Mouse (Mus musculus) activated CD4-positive, CD25-positive, alpha-beta regulatory T cell, adult 4 months (primary cell): ENCODE measurements around the gene Slco3a1. TPM values are rescaled to one million over a fixed set of nuclear protein-coding genes. Genes with fewer than 3 reads are reported as not detected.
A peak's percentile ranks its signal among the peaks of the same experiment; 100 is the strongest.

Source experiments
- ATAC-seq: one replicate; pipeline ENCODE4 v1.8.0; 2017
- polyA plus RNA-seq, 2 experiments: library from polyadenylated mRNA; unstranded; fragments of 100-300 nt; shearing (Covaris generic); gene quantifications; one replicate each; pipeline ENCODE4 v1.2.1; 2017

Slco3a1 gene
- polyA plus RNA-seq, 2 experiments from 2014 or later, result 14.6 to 16.7 TPM

- ATAC-seq, result peak; percentile 8
These were observed 68.9 kb downstream of the Slco3a1 start for GRCm38 (mm10) chr7:74485669-74486068.

- ATAC-seq, result no peak
These were observed 70.6 kb downstream of the Slco3a1 start for GRCm38 (mm10) chr7:74484024-74484385.

- ATAC-seq, result no peak
These were observed 71.1 kb downstream of the Slco3a1 start for GRCm38 (mm10) chr7:74483294-74484023.

GRCm38 (mm10) chr7:74471740-74472139 lies 82.8 kb downstream of the Slco3a1 start:
- ATAC-seq, result no peak

- no peak for ATAC-seq
These were observed 87.7 kb downstream of the Slco3a1 start for GRCm38 (mm10) chr7:74466886-74467285.

- no peak for ATAC-seq
These were observed 89.9 kb downstream of the Slco3a1 start for GRCm38 (mm10) chr7:74464638-74465037.

GRCm38 (mm10) chr7:74462451-74462850 lies 92.1 kb downstream of the Slco3a1 start:
- no peak for ATAC-seq

- no peak for ATAC-seq
These were observed 92.8 kb downstream of the Slco3a1 start for GRCm38 (mm10) chr7:74461736-74462135.

- ATAC-seq, result no peak
These were observed 93.4 kb downstream of the Slco3a1 start for GRCm38 (mm10) chr7:74461146-74461545.

GRCm38 (mm10) chr7:74459812-74460211 lies 94.8 kb downstream of the Slco3a1 start:
- ATAC-seq, result no peak

- ATAC-seq, result peak; percentile 28
These were observed 95.3 kb downstream of the Slco3a1 start for GRCm38 (mm10) chr7:74459277-74459676.

GRCm38 (mm10) chr7:74458475-74459221 lies 95.9 kb downstream of the Slco3a1 start:
- no peak for ATAC-seq

- no peak for ATAC-seq
These were observed 97.1 kb downstream of the Slco3a1 start for GRCm38 (mm10) chr7:74457347-74457975.

- ATAC-seq, result no peak
These were observed 97.8 kb downstream of the Slco3a1 start for GRCm38 (mm10) chr7:74456781-74457180.

- no peak for ATAC-seq
These were observed 103.5 kb downstream of the Slco3a1 start for GRCm38 (mm10) chr7:74451047-74451446.

- no peak for ATAC-seq
These were observed 104.8 kb downstream of the Slco3a1 start for GRCm38 (mm10) chr7:74449802-74450201.

- ATAC-seq, result no peak
These were observed 106.8 kb downstream of the Slco3a1 start for GRCm38 (mm10) chr7:74447781-74448180.

- no peak for ATAC-seq
These were observed 109.4 kb downstream of the Slco3a1 start for GRCm38 (mm10) chr7:74445148-74445547.

GRCm38 (mm10) chr7:74442380-74442779 lies 112.2 kb downstream of the Slco3a1 start:
- ATAC-seq, result peak; percentile 19

- ATAC-seq, result no peak
These were observed 117.0 kb downstream of the Slco3a1 start for GRCm38 (mm10) chr7:74437534-74437933.

- ATAC-seq, result no peak
These were observed 117.9 kb downstream of the Slco3a1 start for GRCm38 (mm10) chr7:74436642-74437041.

GRCm38 (mm10) chr7:74432950-74433349 lies 121.6 kb downstream of the Slco3a1 start:
- ATAC-seq, result no peak

GRCm38 (mm10) chr7:74429252-74429651 lies 125.3 kb downstream of the Slco3a1 start:
- no peak for ATAC-seq

- ATAC-seq, result no peak
These were observed 127.4 kb downstream of the Slco3a1 start for GRCm38 (mm10) chr7:74427135-74427534.
